Mouse (Mus musculus) B cell, adult 2 months (primary cell): ENCODE data around the gene H2al2a.
"Not testable (repeated sequence)": the region's sequence is repeated elsewhere in the genome, so short reads cannot be mapped to it uniquely, and the experiment has no call there.

Experiments used
- DNase-seq, 2 experiments: peaks; one replicate each; pipeline ENCODE4 v3.0.0; 2022

Gene H2al2a

DNA sequence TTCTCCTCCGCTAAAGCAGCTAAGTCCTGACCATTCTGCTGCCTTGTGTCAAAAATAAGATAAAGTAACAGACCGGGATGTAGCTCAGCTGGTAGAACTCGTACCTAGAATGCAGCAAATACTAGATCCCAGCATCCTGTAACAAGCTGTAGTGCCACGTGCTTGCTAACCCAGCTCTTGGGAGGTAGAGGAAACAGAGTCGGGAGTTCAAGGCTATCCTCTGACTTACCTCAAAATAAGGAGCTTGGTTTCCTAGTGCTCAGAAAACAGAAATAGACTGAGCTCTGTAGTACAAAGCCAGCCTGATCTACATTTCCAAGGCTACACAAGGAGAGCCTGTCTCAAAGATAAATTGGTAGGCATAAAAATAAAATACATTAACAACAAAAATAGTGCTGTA lies 23.5 kb downstream of the H2al2a start:
- no peak for DNase-seq

GRCm38 (mm10) chr2:17972843-17973242 lies 23.9 kb downstream of the H2al2a start:
- no peak for DNase-seq

DNA sequence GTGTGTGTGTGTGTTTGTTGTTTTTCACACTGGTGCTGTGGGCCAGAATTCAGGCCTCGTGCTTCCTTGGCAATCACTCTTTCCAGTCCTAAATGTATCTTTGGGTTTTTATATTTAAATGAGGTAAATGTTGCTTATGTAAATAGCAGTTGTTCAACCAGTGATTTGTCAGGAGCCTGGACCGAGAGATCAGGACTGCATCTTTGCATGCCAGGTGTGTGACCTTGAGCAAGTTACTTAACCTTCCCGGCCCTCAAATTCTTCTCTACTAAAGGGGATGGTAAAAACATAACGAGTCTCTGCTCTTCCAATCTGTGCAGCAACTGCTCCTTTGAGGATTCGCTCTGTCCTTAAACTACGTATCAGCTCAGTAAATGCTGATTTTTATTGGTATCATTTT lies 25.4 kb downstream of the H2al2a start:
- DNase-seq, result no peak

DNA sequence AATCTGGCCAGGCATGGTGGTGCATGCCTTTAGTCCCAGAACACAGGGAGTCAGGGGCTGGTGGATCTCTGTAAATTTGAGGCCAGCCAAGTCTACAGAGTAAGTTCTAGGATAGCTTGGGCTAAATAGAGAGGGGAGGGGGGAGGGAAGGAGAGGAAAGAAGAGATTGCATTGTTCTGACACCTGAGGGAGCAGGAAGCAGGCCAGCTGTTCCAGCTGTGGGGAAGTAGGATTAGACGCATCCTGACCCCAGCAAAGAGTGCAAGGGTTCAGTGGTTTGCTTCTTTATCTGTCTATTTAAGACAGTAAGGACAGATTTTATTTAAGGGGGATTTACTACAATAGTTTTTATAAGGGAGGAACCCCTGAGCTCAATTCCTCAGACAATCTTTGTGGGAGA lies 26.1 kb downstream of the H2al2a start:
- DNase-seq, result no peak

DNA sequence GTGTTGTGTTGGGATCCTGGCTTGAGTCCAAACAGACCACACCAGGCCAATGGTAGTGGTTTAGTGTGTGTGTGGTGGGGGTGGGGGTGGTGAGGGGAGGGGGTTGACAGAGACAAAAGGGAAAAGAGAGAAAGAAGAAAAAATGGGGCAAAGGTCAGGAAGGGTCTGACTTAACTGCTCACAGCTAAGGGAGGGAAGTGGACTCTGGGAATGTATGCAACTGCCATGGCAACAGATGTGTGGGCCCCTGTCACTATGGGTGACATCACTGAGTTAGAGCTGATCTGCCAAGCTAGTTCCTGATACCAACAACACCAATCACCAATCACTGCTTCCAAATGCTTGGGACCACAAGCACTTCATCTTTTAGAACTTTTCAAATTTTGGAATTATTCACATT lies 26.6 kb downstream of the H2al2a start:
- DNase-seq, result no peak

DNA sequence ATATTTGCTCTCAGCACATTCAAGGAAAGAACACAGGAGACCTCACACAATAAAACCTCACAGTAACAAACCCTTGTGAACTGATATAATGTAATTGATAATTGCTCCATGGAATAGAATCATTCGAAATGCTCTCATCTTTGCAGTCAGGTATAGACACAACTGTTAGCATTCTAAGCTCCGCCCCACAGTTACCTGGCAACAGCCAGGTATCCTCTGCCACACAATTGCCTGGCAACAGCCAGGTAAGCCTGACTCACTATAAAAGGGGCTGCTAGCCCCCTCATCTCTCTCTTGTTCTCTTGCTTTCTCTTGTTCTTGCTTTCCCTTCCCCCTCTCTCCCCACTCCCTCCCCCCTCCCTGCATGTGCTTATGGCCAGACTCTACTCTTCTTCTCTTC lies 28.2 kb downstream of the H2al2a start:
- no peak for DNase-seq

DNA sequence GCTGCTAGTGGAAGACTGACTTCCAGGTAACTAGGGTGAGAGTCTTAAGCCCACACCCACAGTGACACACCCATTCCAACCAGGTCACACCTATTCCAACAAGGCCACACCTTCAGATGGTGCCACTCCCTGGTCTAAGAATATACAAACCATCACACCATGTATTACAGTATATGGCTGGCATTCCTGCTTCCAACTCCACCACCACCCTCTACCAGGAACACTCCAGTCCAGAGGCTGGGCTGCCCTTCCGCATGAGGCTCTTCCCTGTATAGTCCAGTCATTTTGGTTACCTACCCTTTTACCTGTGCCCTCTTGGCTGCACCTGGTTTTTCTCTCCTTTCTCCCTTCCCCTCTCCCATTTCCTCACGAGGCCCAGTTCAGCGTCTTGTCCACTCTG lies 28.7 kb downstream of the H2al2a start:
- not testable (repeated sequence) for DNase-seq

DNA sequence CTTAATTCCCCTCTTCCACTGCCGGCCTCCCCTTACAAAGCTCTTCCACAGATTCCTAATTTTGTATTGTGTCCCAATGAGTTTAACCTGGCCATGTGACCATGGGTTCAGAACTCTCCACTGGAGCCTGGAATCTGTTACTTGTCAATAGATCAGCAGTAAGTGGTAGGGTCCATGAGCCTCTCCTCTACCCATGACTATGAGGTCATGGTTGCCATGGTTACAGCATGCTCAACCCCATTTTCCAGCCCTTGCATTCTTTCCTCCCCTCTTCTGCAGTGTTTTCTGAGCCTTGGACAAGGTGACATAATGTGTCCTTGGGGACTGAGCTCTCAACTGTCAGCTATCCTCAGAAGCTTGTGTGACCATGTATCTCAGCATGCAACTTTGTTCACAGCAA lies 37.3 kb downstream of the H2al2a start:
- DNase-seq, result no peak

- DNase-seq, result no peak
Observed at GRCm38 (mm10) chr2:17946875-17947274, 49.9 kb downstream of the H2al2a start.
